Mouse (Mus musculus) embryonic fibroblast, embryonic 13.5 days (primary cell): ENCODE data around the gene Bach2. TPM values are rescaled to one million over a fixed set of nuclear protein-coding genes. Genes with fewer than 3 reads are reported as not detected.
A peak's percentile ranks its signal among the peaks of the same experiment; 100 is the strongest.

Experiments used
- H3K27ac ChIP-seq: 2 replicates; pipeline ENCODE4 v1.5.1; 2012; ENCODE audit warnings: low read length, control low read depth, inconsistent platforms; ENCODE audit not compliant: insufficient read depth
- H3K4me1 ChIP-seq: 2 replicates; pipeline ENCODE4 v1.6.1; 2011; ENCODE audit warnings: low read length; ENCODE audit not compliant: control insufficient read depth, insufficient read depth
- H3K4me3 ChIP-seq: 2 replicates; pipeline ENCODE4 v1.5.1; 2011; ENCODE audit warnings: mild to moderate bottlenecking, control low read depth, low read length; ENCODE audit not compliant: insufficient read depth
- CTCF ChIP-seq: IDR thresholded peaks from 2 replicates; pipeline ENCODE4 v1.5.1; 2011; ENCODE audit warnings: mild to moderate bottlenecking, control low read depth, low read length, moderate library complexity, borderline replicate concordance; ENCODE audit not compliant: insufficient read depth
- POLR2A ChIP-seq: IDR thresholded peaks from 2 replicates; pipeline ENCODE4 v1.6.1; 2011; ENCODE audit warnings: low read depth, mild to moderate bottlenecking, control low read depth, low read length, moderate library complexity
- polyA plus RNA-seq: library from polyadenylated mRNA; stranded (reverse); fragments of >200 nt; gene quantifications from 2 replicates; pipeline ENCODE4 v1.2.4, GENCODE M21; 2011; ENCODE audit warnings: low read depth; ENCODE audit not compliant: missing spikeins, insufficient read length

The Bach2 gene
- polyA plus RNA-seq, 1 experiment = 6.7 TPM

DNA sequence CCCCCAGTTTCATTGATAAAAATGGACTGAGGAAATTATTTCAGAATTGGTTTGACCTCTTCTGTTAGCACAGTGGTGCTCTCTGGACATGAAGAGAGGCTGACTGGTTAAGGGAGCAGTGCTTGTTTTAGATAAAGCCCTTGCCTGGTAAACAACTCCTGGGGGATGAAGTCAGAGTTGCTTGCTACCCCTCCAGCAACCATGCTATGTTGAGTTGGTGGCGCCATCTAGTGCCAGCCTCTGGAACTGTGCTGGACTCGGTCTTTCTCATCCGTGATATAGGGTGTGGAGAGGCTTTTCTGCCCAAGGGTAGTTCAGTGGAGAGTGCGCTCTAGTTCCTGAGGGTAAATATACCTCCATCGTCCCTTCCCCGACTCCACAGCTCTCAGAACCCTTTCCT lies 9.6 kb downstream of the Bach2 start:
- Histone ChIP-seq H3K4me3 (no peak overlapping the region), H3K27ac (no peak overlapping the region), H3K4me1 (peaks cover 6% of the 10 kb centered on the region)
- TF ChIP-seq POLR2A = no peak
- peak; percentile 79 for TF ChIP-seq CTCF

DNA sequence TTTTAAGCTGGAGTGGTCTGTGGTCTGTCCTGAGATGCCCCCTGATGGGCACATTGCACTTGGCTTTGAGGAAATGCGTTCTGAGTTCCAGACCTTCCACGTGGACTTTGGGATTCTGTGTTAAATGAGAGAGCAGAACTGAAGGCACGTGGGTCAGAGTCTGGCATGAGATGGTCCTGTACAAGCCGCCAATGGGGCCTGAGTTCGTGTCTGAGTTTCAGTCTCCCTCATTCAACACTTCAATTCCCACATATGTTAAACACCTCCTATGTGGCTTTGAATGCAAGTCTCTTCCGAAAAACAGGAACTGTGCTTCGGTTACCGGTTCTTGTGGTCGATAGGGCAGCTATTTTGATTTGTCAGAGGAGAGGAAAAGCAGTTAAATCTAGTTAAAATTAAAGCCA lies 10.4 kb downstream of the Bach2 start:
- Histone ChIP-seq H3K4me3 (no peak overlapping the region), H3K4me1 (peaks cover 6% of the 10 kb centered on the region), H3K27ac (no peak overlapping the region; the same call in 1 of the 2 replicates)
- no peak for TF ChIP-seq CTCF
- TF ChIP-seq POLR2A = no peak

DNA sequence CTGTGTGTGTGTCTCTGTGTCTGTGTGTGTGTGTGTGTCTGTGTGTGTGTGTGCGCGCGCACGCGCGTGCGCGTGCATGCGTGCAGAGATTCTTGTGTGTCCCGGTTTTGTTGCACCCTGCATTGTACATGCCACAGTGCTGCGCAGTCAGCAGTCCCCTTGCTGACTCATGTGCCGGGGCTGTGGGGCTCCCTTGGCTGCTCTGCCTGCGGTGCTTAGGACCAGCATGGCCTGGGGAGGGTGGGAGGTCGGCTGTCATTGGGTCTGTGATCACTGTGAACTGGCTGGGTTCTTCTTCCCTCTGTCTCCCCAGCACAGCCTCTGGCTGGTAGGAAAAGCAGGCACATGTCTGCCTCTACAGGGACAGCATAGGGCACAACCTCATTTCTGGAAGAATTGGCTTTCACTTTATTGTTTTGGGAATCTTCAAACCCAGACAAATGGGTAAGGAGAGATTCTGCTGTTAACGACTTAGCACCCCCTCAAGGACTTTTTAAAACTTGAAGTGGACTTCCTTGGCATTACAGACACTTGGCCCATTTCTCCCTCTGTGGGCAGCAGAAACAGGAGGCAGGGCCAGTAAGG lies 11.2 kb downstream of the Bach2 start:
- Histone ChIP-seq H3K27ac (peak overlapping the region; percentile 92), H3K4me3 (peak overlapping the region; percentile 32), H3K4me1 (peaks cover 6% of the 10 kb centered on the region)
- no peak for TF ChIP-seq CTCF
- no peak for TF ChIP-seq POLR2A

DNA sequence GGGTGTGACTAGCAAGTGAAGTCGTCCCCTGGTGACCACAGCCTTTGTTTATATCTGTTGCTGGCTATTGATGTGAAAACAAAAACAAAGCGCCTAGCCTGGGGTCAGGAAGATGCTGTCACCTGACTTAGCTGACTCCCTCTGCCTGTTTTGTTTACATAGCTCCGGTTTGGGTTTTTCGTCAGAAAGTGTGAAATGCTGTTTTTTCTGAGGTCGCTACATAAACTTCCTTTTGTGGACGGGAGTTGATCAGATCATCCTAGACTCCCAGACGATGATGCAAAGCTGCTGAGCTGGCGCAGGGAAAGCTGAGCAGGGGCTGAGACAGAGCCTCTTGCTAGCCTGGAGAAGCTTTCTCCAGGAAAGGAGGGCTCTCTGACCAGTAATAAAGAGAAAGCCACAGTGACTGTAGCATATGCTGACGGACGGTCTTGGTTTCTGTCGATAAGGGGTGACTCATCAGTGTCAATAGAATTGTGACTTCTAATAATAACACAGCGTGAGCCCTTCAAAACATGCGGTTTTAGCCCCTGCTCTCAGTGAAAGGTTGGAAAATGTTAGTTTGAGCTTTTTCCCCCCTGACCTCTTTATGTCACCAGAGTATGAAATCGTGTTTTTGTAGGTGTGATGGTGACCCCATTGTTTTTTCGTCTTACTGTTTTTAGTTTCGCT lies 11.9 kb downstream of the Bach2 start:
- peaks cover 6% of the 10 kb centered on the region for H3K4me1 ChIP-seq
- peak overlapping the region; percentile 32 for H3K4me3 ChIP-seq
- TF ChIP-seq POLR2A = no peak; the same call in none of the 2 replicates
- no peak for TF ChIP-seq CTCF
- H3K27ac ChIP-seq = peak overlapping the region; percentile 92

DNA sequence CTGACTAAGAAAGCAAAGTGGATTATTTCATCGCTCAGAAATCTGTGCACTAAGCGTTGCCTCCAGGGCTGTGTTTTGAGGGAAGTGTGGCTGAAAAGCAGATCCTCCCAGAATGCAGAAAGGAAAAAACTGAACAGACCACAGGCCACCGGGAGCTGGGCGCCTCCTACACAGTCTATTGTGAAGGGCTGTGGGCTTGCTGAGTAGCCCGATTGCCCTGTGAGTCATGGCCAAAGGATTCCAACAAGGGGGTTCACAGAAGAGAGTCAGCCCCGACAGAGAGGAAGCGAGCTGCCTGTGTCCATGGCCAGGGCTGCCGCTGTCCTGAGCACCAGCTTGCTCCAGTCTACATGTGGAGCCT lies 12.4 kb downstream of the Bach2 start:
- Histone ChIP-seq H3K4me3 (peak overlapping the region; percentile 32), H3K4me1 (peaks cover 6% of the 10 kb centered on the region), H3K27ac (peak overlapping the region; percentile 92)
- TF ChIP-seq CTCF = no peak
- TF ChIP-seq POLR2A = no peak

DNA sequence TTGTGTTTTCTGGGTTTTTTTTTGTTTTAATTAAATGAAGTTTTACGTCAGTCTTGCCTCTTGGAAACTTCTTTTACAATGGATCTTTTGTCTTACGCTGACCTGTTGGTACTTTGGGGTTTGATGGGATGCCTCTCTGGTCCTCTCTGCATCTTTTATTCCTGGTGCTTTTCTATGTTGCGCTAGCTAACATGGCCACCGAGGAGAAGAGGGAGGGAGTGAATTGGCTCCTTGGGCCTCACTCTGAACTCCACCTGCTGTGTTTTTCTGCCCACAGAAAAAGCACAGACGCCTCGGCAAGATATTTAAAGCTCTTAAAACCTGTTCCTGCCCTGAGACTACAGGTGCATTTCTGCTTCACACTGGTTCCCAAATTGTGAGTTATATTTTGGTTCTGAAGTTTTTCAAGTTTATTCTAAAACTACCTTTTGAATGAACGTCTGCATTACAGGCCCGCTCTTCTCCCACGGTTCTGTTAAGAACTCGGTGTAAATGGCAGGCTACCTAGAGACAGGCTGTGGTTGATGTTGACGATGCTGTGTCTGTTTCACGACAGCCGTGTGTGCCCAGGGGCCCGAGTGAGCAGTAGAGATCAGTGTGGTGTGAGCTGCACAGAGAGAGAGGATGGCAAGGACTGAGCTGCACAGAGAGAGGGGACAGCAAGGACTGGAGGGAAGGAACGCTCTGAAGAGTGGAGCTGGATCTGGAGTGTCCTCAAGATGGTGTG lies 13.5 kb downstream of the Bach2 start:
- Histone ChIP-seq H3K4me1 (peaks cover 6% of the 10 kb centered on the region), H3K27ac (no peak overlapping the region), H3K4me3 (no peak overlapping the region)
- TF ChIP-seq POLR2A = no peak
- no peak for TF ChIP-seq CTCF

DNA sequence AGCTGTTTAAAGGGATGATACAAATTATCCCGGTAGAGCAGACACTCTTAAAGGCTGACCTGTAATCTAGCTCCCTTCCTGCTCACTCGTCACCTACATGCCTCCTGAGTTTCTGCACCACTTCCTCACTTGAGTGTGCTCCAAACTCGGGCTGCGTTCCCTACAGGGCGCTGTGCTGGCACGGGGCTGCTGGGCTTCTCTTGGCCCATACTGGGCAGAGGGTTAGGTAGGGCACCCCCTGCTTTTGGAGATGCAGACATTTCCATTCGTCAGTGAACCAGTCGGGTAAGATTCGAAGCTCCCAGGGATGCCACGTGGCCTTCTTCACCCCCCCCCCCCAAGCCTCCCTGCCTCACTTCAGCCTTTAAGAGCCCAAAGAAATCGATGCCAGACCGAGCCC lies 19.1 kb downstream of the Bach2 start:
- no peak overlapping the region for H3K4me3 ChIP-seq
- TF ChIP-seq CTCF (no peak), POLR2A (no peak)
- H3K27ac ChIP-seq = no peak overlapping the region
- H3K4me1 ChIP-seq = 0 out of 2 replicates have a peak, but pooled peaks cover 3% of the 10 kb centered on the region

DNA sequence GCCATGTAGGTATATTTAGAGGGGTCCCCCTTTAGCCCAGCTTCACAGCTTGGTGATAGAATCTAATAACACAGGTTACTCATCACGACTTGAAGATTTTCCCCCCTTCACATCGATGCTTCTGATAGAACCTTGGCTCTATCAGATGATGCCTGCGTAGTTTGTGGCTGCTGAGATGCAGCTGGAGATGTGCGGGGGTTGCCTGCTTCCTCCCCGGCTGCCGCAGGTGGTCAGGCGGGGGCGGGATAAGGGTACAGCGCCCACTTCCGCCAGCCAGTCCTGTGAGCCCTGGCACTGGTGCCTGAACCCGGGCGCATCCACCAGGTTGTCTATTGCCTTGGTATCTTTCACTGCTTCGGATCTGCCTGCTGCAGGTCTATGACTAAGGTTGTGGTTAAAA lies 19.5 kb downstream of the Bach2 start:
- no peak overlapping the region for H3K27ac ChIP-seq
- H3K4me3 ChIP-seq = no peak overlapping the region
- no peak for TF ChIP-seq CTCF
- no peak for TF ChIP-seq POLR2A
- H3K4me1 ChIP-seq = 0 out of 2 replicates have a peak, but pooled peaks cover 3% of the 10 kb centered on the region

DNA sequence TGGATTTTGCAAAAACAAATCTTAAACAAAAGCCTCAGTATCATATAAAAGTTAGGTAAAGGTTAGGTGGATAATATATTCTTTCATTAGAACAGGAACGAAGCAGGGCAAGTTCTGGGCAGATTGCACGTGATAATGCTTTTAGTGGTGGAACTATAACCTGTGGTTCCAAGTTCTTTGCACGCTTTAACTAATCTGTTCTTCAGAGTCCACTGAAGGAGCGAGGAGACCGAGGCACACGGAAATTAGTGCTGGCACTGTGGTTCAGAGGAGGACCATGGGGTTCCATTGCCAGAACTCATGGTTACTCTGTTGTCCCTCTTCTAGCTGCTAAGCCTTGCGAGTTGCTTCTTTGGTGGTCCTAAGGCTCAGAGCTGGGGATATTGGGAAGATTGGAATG lies 20.0 kb downstream of the Bach2 start:
- Histone ChIP-seq H3K27ac (no peak overlapping the region), H3K4me1 (0 out of 2 replicates have a peak, but pooled peaks cover 3% of the 10 kb centered on the region), H3K4me3 (no peak overlapping the region)
- TF ChIP-seq CTCF (no peak), POLR2A (no peak)

DNA sequence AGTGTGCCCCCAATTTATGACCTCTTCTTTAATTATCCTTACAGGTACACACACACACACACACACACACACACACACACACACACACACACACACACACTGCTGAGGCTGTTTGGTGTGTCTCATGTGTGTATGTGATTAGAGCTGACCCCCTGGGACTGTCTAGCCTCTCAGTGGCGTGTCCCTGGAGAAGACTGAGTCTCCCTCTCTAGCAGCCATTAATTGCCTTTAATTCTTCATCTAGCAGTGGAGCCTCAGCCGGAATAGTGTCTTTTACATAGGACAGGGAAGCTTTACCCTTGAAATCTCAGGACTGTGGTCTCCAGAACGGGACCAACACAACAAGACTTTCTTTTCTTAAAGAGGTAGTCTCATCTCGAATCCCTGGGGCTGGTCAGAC lies 22.3 kb downstream of the Bach2 start:
- no peak for TF ChIP-seq CTCF
- no peak for TF ChIP-seq POLR2A
- Histone ChIP-seq H3K27ac (no peak overlapping the region), H3K4me3 (no peak overlapping the region), H3K4me1 (0 out of 2 replicates have a peak, but pooled peaks cover 3% of the 10 kb centered on the region)
